In genomic region chr1:77377550-77377980, GRCm38 (mm10) we compare ENCODE assay signal across 27 mouse cellular contexts.
DNase-seq lines count a peak whose midpoint lies in the region; ATAC-seq and TF ChIP-seq lines count a peak whose summit lies in the region.
"Had no signal": no experiment of that assay in that cellular context is flagged by ENCODE, and none has a peak within 500 bp of the region (broad histone marks: within the 10 kb centered on the region; RNA-seq: fewer than 3 reads in every experiment).

No protein-coding gene starts in this region.

- H3K27ac ChIP-seq in forebrain, embryonic 16.5 days (ENCODE audit: low read length), result no peak overlapping the region
- H3K27ac ChIP-seq: embryonic facial prominence, embryonic 15.5 days; liver, embryonic 13.5 days; midbrain, embryonic 12.5 days; stomach, postnatal 0 days had no signal

- 23% methylated on average over 8 of the region's 8 CpGs for WGBS in forebrain, embryonic 16.5 days

- TF ChIP-seq CTCF in brain, embryonic 14.5 days (IDR thresholded peaks at IDR 0.05; ENCODE audit: borderline replicate concordance, extremely low read depth, insufficient read depth, insufficient read length), result no peak

- H3K9me3 ChIP-seq in forebrain, embryonic 16.5 days (ENCODE audit: control insufficient read depth, low read length), result no peaks in the 10 kb centered on the region
- H3K9me3 ChIP-seq: embryonic facial prominence, embryonic 15.5 days; heart, embryonic 12.5 days; liver, embryonic 13.5 days; midbrain, embryonic 12.5 days had no signal

- no peak for TF ChIP-seq POLR2A in brain, embryonic 14.5 days (IDR thresholded peaks at IDR 0.05; ENCODE audit: borderline replicate concordance, extremely low read depth, insufficient read depth, insufficient read length, poor library complexity, severe bottlenecking)

- ATAC-seq in frontal cortex, adult (ENCODE audit: low TSS enrichment), result 0 out of 2 replicates have a peak, but pooled peaks have one; percentile 39
- ATAC-seq in forebrain, embryonic 16.5 days, result peak; percentile 74
- ATAC-seq in megakaryocyte, adult 5-6 weeks (ENCODE audit: poor library complexity, severe bottlenecking), result no peak
- ATAC-seq: intestine, postnatal 0 days; Patski had no signal

- no peaks in the 10 kb centered on the region for H3K27me3 ChIP-seq in forebrain, embryonic 16.5 days (replicated peaks; ENCODE audit: control insufficient read depth, insufficient read depth, low read length)
- H3K27me3 ChIP-seq: CH12.LX; embryonic facial prominence, embryonic 15.5 days; liver, embryonic 13.5 days; midbrain, embryonic 12.5 days; Patski had no signal

- no peak for DNase-seq in frontal cortex, postnatal 10 days (ENCODE audit: low spot score in 2 of 2)
- DNase-seq in left cerebral cortex, postnatal 4 days, result peak; percentile 61
- DNase-seq in left cerebral cortex, postnatal 25 days (ENCODE audit: low spot score in 2 of 2), result no peak
- peak; percentile 88 for DNase-seq in brain, embryonic 14.5 days (ENCODE audit: low read depth)
- DNase-seq: adrenal gland, postnatal 36 days; B cell, adult 2 months; cerebellum, adult 2 months; gastrocnemius, postnatal 25 days; heart, adult 18-20 months; heart, postnatal 10 days; kidney, postnatal 25 days; liver, embryonic 13.5 days; lung, adult 2 months; lung, postnatal 14 days; thymus, adult 2 months had no signal

- no peak overlapping the region for H3K4me3 ChIP-seq in forebrain, embryonic 16.5 days (replicated peaks; ENCODE audit: low read length)
- H3K4me3 ChIP-seq: embryonic facial prominence, embryonic 15.5 days; heart, embryonic 12.5 days; liver, embryonic 13.5 days; midbrain, embryonic 12.5 days; myocyte had no signal

- H3K9ac ChIP-seq in forebrain, embryonic 16.5 days (replicated peaks; ENCODE audit: low read depth, low read length), result no peak overlapping the region
- H3K9ac ChIP-seq: embryonic facial prominence, embryonic 15.5 days; heart, embryonic 12.5 days; liver, embryonic 13.5 days; midbrain, embryonic 12.5 days had no signal

- peaks cover 6% of the 10 kb centered on the region; the same call in 1 of the 2 replicates for H3K4me1 ChIP-seq in forebrain, embryonic 16.5 days (replicated peaks; ENCODE audit: control insufficient read depth, insufficient read depth, low read length)
- H3K4me1 ChIP-seq: embryonic facial prominence, embryonic 15.5 days; heart, embryonic 12.5 days; liver, embryonic 13.5 days; midbrain, embryonic 12.5 days had no signal

- peaks cover 6% of the 10 kb centered on the region; the same call in 1 of the 2 replicates for H3K36me3 ChIP-seq in forebrain, embryonic 16.5 days (ENCODE audit: control insufficient read depth, insufficient read depth)
- H3K36me3 ChIP-seq: G1E; liver, embryonic 13.5 days had no signal

- intact Hi-C loops in left cerebral cortex, postnatal 4 days (cut with DNase I), result no loop called here
- intact Hi-C loops in left cerebral cortex, postnatal 25 days (cut with DNase I), result no loop called here

- no peak overlapping the region for H3K4me2 ChIP-seq in forebrain, embryonic 16.5 days (ENCODE audit: low read length)
- H3K4me2 ChIP-seq: embryonic facial prominence, embryonic 15.5 days; heart, embryonic 12.5 days; liver, embryonic 13.5 days; midbrain, embryonic 12.5 days had no signal

Comparison
In these comparisons a context has a peak if more than half of its experiments do, and no peak if none do; other contexts are left out.
1. DNase-seq: peak in left cerebral cortex, postnatal 4 days (single experiment) and brain, embryonic 14.5 days (single experiment); none in frontal cortex, postnatal 10 days (0 of 2) and left cerebral cortex, postnatal 25 days (0 of 2).